Mouse (Mus musculus): ENCODE measurements around the gene Anks4b.

DNA sequence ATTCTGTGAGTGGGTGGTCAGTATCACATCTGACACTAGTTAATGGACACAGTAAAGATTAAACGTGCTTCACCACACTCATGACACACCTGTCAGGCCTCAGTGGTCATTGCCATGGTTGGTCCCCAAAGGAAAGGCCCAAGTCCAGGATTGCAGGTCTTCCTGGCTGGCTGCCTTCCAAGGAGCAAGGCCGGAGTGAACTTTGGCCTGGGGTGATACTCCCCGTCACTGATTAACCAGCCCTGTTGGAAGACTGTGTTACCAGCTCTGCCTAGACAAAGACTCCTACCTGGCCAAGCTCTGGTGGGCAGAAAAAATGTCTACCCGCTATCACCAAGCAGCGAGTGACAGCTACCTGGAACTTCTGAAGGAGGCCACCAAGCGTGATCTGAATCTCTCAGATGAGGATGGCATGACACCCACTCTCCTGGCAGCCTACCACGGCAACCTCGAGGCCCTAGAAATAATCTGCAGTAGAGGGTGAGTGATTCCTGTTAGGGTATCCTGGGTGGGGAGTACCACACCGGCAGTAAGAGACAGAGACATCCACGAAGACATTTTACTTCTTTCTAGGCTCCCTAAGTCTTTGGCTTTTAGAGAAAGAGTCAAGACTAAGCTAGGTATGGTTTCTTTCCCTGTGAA, at the start of gene Anks4b:
- TF ChIP-seq POLR2A (IDR thresholded peaks at IDR 0.05; ENCODE audit: low read depth, low read length): no peak
- no peak for TF ChIP-seq CTCF (conservative IDR thresholded peaks at IDR 0.05; ENCODE audit: insufficient read depth, insufficient read length, low read depth, low read length)

Data from kidney, adult 2 months (tissue).